Mouse (Mus musculus) bone marrow, adult 2 months (tissue): ENCODE measurements around the gene Olfr1447.

ENCODE experiments used
- CTCF ChIP-seq: fragments of 200-500 bp; IDR thresholded peaks from 2 replicates; pipeline ENCODE4 v1.5.1; 2011; ENCODE audit warnings: low read length, control low read depth; ENCODE audit not compliant: control insufficient read depth, insufficient read depth
- POLR2A ChIP-seq: fragments of 200-500 bp; IDR thresholded peaks from 2 replicates; pipeline ENCODE4 v1.6.1; 2011; ENCODE audit warnings: low read depth, mild to moderate bottlenecking, control low read depth, low read length, borderline replicate concordance; ENCODE audit not compliant: control insufficient read depth

DNA sequence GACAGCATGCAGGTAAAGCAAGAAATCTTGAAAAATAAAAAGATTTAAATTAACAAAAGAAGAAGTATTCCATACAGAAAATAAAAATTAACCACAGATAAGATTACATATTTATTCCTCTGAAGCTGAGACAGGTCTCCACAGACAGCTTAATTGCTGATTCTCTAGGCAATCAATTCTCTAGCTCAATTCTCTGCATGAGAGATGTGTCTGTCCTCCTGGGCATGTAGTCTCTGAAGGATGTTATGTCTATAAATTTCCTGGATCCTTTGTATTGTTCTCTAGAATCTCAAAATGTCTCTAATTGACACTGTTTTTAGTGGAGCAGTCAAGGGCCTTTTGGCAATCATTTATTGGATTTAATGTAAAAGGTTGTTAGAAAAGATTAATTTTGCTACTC, 27.0 kb upstream of the Olfr1447 start, which contains the start of gene Olfr1449:
- TF ChIP-seq CTCF (no peak), POLR2A (no peak)
